Comparison of ENCODE assay signal across 8 mouse cellular contexts in genomic region chr11:95392223-95392667, GRCm38 (mm10). TPM values are rescaled to one million over a fixed set of nuclear protein-coding genes. Genes with fewer than 3 reads are reported as not detected.
A peak's percentile ranks its signal among the peaks of the same experiment; 100 is the strongest.
DNase-seq lines count a peak whose midpoint lies in the region; ATAC-seq lines count a peak whose summit lies in the region.

No protein-coding gene starts in this region.

- DNase-seq in forebrain, embryonic 14.5 days (ENCODE audit: low spot score) = peak; percentile 83
- no peak for DNase-seq in forebrain, embryonic 11.5 days (ENCODE audit: low spot score)
- DNase-seq in cerebellum, adult 9-11 months = peak; percentile 93
- DNase-seq in heart, postnatal 10 days = peak; percentile 82 to 87
- DNase-seq in thymus, postnatal 25 days = peak; percentile 64
- no peak for DNase-seq in ovary, postnatal 36 days (ENCODE audit: low spot score)
- no peak for DNase-seq in lung, postnatal 36 days

- no peak overlapping the region for H3K9ac ChIP-seq in forebrain, embryonic 14.5 days (ENCODE audit: low read length)
- H3K9ac ChIP-seq in forebrain, embryonic 11.5 days (ENCODE audit: low read length) = no peak overlapping the region
- H3K9ac ChIP-seq in limb, embryonic 15.5 days = no peak overlapping the region

- intact Hi-C loops in heart, postnatal 10 days (cut with DNase I) = no loop called here

- peaks cover 54% of the 10 kb centered on the region for H3K36me3 ChIP-seq in forebrain, embryonic 14.5 days (ENCODE audit: control insufficient read depth, insufficient read depth, low read length)
- H3K36me3 ChIP-seq in forebrain, embryonic 11.5 days (ENCODE audit: control insufficient read depth, insufficient read depth, low read length) = peaks cover 9% of the 10 kb centered on the region
- peaks cover 42% of the 10 kb centered on the region for H3K36me3 ChIP-seq in limb, embryonic 15.5 days

- peak; percentile 74 for ATAC-seq in forebrain, embryonic 14.5 days
- no peak for ATAC-seq in forebrain, embryonic 11.5 days (replicated peaks; ENCODE audit: low FRiP score)
- no peak for ATAC-seq in limb, embryonic 15.5 days (ENCODE audit: insufficient number of reproducible peaks, low FRiP score, low TSS enrichment, low read depth)

- H3K4me3 ChIP-seq in forebrain, embryonic 14.5 days (ENCODE audit: low read depth, low read length) = no peak overlapping the region
- no peak overlapping the region for H3K4me3 ChIP-seq in forebrain, embryonic 11.5 days (ENCODE audit: low read depth, low read length)
- H3K4me3 ChIP-seq in limb, embryonic 15.5 days = no peak overlapping the region

- H3K27ac ChIP-seq in forebrain, embryonic 14.5 days (ENCODE audit: low read depth, low read length) = peak overlapping the region; percentile 59
- no peak overlapping the region for H3K27ac ChIP-seq in forebrain, embryonic 11.5 days (ENCODE audit: low read depth, low read length)
- H3K27ac ChIP-seq in limb, embryonic 15.5 days = peak overlapping the region; percentile 60

- WGBS in forebrain, embryonic 14.5 days = 37% methylated on average over 7 of the region's 7 CpGs
- 72% methylated on average over 7 of the region's 7 CpGs for WGBS in forebrain, embryonic 11.5 days
- WGBS in limb, embryonic 15.5 days = 32% methylated on average over 7 of the region's 7 CpGs

- peaks cover 7% of the 10 kb centered on the region; the same call in 1 of the 2 replicates for H3K4me1 ChIP-seq in forebrain, embryonic 14.5 days (ENCODE audit: control insufficient read depth, insufficient read depth, low read length)
- no peaks in the 10 kb centered on the region for H3K4me1 ChIP-seq in forebrain, embryonic 11.5 days (replicated peaks; ENCODE audit: control insufficient read depth, insufficient read depth, low read length)
- peaks cover 25% of the 10 kb centered on the region for H3K4me1 ChIP-seq in limb, embryonic 15.5 days

- no peaks in the 10 kb centered on the region for H3K9me3 ChIP-seq in forebrain, embryonic 14.5 days (replicated peaks; ENCODE audit: control insufficient read depth, low read length)
- no peaks in the 10 kb centered on the region for H3K9me3 ChIP-seq in forebrain, embryonic 11.5 days (ENCODE audit: control insufficient read depth, low read length)
- no peaks in the 10 kb centered on the region for H3K9me3 ChIP-seq in limb, embryonic 15.5 days

- H3K4me2 ChIP-seq in forebrain, embryonic 14.5 days (ENCODE audit: low read length) = no peak overlapping the region
- H3K4me2 ChIP-seq in forebrain, embryonic 11.5 days (ENCODE audit: low read depth, low read length, severe bottlenecking) = no peak overlapping the region
- H3K4me2 ChIP-seq in limb, embryonic 15.5 days = no peak overlapping the region

- H3K27me3 ChIP-seq in forebrain, embryonic 14.5 days (replicated peaks; ENCODE audit: control insufficient read depth, insufficient read depth, low read length) = no peaks in the 10 kb centered on the region
- H3K27me3 ChIP-seq in forebrain, embryonic 11.5 days (ENCODE audit: control insufficient read depth, insufficient read depth, low read length) = no peaks in the 10 kb centered on the region
- H3K27me3 ChIP-seq in limb, embryonic 15.5 days = no peaks in the 10 kb centered on the region

RNA-seq across cellular contexts. Expression of gene Slc35b1, which starts 7.8 kb away (rescaled TPM):
- 168 and 174 TPM in 2 replicates for polyA plus RNA-seq in forebrain, embryonic 14.5 days (2014; fragmentation: Nextera tagmentation; extraction: Ambion mirVana)
- polyA plus RNA-seq in forebrain, embryonic 11.5 days (2014; fragmentation: Nextera tagmentation; extraction: Ambion mirVana) = 116 and 118 TPM in 2 replicates
- 10 to 100 TPM; 51.0 to 52.8 TPM for total RNA-seq in heart, postnatal 10 days (2021)
- 95.0 and 102 TPM in 2 replicates for polyA plus RNA-seq in limb, embryonic 15.5 days (2015; fragmentation: Nextera tagmentation; extraction: Ambion mirVana)

RNA-seq across cellular contexts. Expression of gene Spop, which starts 21.6 kb away (rescaled TPM):
- polyA plus RNA-seq in forebrain, embryonic 14.5 days (2014; fragmentation: Nextera tagmentation; extraction: Ambion mirVana) = 62.0 and 96.6 TPM in 2 replicates
- polyA plus RNA-seq in forebrain, embryonic 11.5 days (2014; fragmentation: Nextera tagmentation; extraction: Ambion mirVana) = 144 and 146 TPM in 2 replicates
- total RNA-seq in heart, postnatal 10 days (2021) = 100 to 1,000 TPM; 132 to 136 TPM
- 168 and 181 TPM in 2 replicates for polyA plus RNA-seq in limb, embryonic 15.5 days (2015; fragmentation: Nextera tagmentation; extraction: Ambion mirVana)

RNA-seq across cellular contexts. Expression of gene Fam117a, which starts 55.4 kb away (rescaled TPM):
- polyA plus RNA-seq in forebrain, embryonic 14.5 days (2014; fragmentation: Nextera tagmentation; extraction: Ambion mirVana) = 3.3 and 4.0 TPM in 2 replicates
- polyA plus RNA-seq in forebrain, embryonic 11.5 days (2014; fragmentation: Nextera tagmentation; extraction: Ambion mirVana) = 8.9 and 10.1 TPM in 2 replicates
- total RNA-seq in heart, postnatal 10 days (2021) = 10 to 100 TPM in 1 of 2 experiments, 1 to 10 TPM in 1; 9.1 to 14.0 TPM
- 13.8 and 14.6 TPM in 2 replicates for polyA plus RNA-seq in limb, embryonic 15.5 days (2015; fragmentation: Nextera tagmentation; extraction: Ambion mirVana)

Comparison
In these comparisons a context has a peak if more than half of its experiments do, and no peak if none do; other contexts are left out.
1. DNase-seq: peak in forebrain, embryonic 14.5 days (single experiment), cerebellum, adult 9-11 months (single experiment), heart, postnatal 10 days (2 of 2) and thymus, postnatal 25 days (single experiment); none in forebrain, embryonic 11.5 days (single experiment), ovary, postnatal 36 days (single experiment) and lung, postnatal 36 days (single experiment).